Mouse (Mus musculus) gastrocnemius, adult 18-20 months (tissue): ENCODE data around the gene Fars2. TPM values are rescaled to one million over a fixed set of nuclear protein-coding genes. Genes with fewer than 3 reads are reported as not detected.

ENCODE experiments used
- DNase-seq: peaks from one replicate; pipeline ENCODE4 v3.0.0; 2021; ENCODE audit warnings: low spot score
- total RNA-seq, 2 experiments: library from RNA; stranded (reverse); gene quantifications; 2 replicates each; pipeline ENCODE4 v1.2.3; 2021

Gene Fars2
- total RNA-seq, 2 experiments from 2014 or later: 34.7 to 36.1 TPM

- peak; percentile 45 for DNase-seq
These were observed 389.1 kb downstream of the Fars2 start for GRCm38 (mm10) chr13:36506315-36506714.

- no peak for DNase-seq
These were observed 392.9 kb downstream of the Fars2 start for GRCm38 (mm10) chr13:36510161-36510560.

GRCm38 (mm10) chr13:36513126-36513525 lies 395.9 kb downstream of the Fars2 start:
- DNase-seq: no peak

GRCm38 (mm10) chr13:36518144-36518571 lies 400.9 kb downstream of the Fars2 start:
- DNase-seq: no peak

- DNase-seq: no peak
These were observed 410.5 kb downstream of the Fars2 start for GRCm38 (mm10) chr13:36527761-36528160.

GRCm38 (mm10) chr13:36528223-36528895 lies 411.1 kb downstream of the Fars2 start:
- DNase-seq: peak; percentile 79

GRCm38 (mm10) chr13:36529467-36530039 lies 412.3 kb downstream of the Fars2 start:
- no peak for DNase-seq

GRCm38 (mm10) chr13:36530852-36531251 lies 413.6 kb downstream of the Fars2 start:
- no peak for DNase-seq

- DNase-seq: no peak
These were observed 414.7 kb downstream of the Fars2 start for GRCm38 (mm10) chr13:36531893-36532292.

- no peak for DNase-seq
These were observed 415.9 kb downstream of the Fars2 start for GRCm38 (mm10) chr13:36533071-36533470.

GRCm38 (mm10) chr13:36533518-36533917 lies 416.3 kb downstream of the Fars2 start:
- DNase-seq: no peak

- DNase-seq: no peak
These were observed 416.8 kb downstream of the Fars2 start for GRCm38 (mm10) chr13:36533966-36534540.

GRCm38 (mm10) chr13:36537580-36537979 lies 420.4 kb downstream of the Fars2 start:
- DNase-seq: no peak

GRCm38 (mm10) chr13:36538385-36538784 lies 421.2 kb downstream of the Fars2 start:
- DNase-seq: no peak

GRCm38 (mm10) chr13:36540231-36540630 lies 423.0 kb downstream of the Fars2 start:
- DNase-seq: no peak

GRCm38 (mm10) chr13:36541287-36541780 lies 424.1 kb downstream of the Fars2 start:
- no peak for DNase-seq

GRCm38 (mm10) chr13:36550694-36551093 lies 433.5 kb downstream of the Fars2 start:
- DNase-seq: no peak

- DNase-seq: no peak
These were observed 435.5 kb downstream of the Fars2 start for GRCm38 (mm10) chr13:36552522-36553246.

GRCm38 (mm10) chr13:36553247-36553642 lies 436.0 kb downstream of the Fars2 start:
- no peak for DNase-seq

GRCm38 (mm10) chr13:36554743-36555142 lies 437.5 kb downstream of the Fars2 start:
- no peak for DNase-seq

GRCm38 (mm10) chr13:36562447-36563441 lies 445.5 kb downstream of the Fars2 start:
- peak; percentile 25 for DNase-seq
